8 mouse cellular contexts compared by ENCODE assay signal in genomic region chr9:26998669-26999460, GRCm38 (mm10). TPM values are rescaled to one million over a fixed set of nuclear protein-coding genes. Genes with fewer than 3 reads are reported as not detected.
A peak's percentile ranks its signal among the peaks of the same experiment; 100 is the strongest.
DNase-seq lines count a peak whose midpoint lies in the region; ATAC-seq and TF ChIP-seq lines count a peak whose summit lies in the region.

No protein-coding gene starts in this region.

- H3K4me2 ChIP-seq in intestine, embryonic 16.5 days (ENCODE audit: low read depth, low read length), result peak overlapping the region; percentile 74
- peak overlapping the region; percentile 79 for H3K4me2 ChIP-seq in neural tube, embryonic 12.5 days (replicated peaks)

- TF ChIP-seq POLR2A in spleen, adult 2 months (IDR thresholded peaks at IDR 0.05; ENCODE audit: low read depth, low read length), result no peak

- no peaks in the 10 kb centered on the region for H3K27me3 ChIP-seq in spleen, adult 2 months (ENCODE audit: control insufficient read depth, insufficient read depth, low read length)
- no peaks in the 10 kb centered on the region for H3K27me3 ChIP-seq in intestine, embryonic 16.5 days (replicated peaks; ENCODE audit: control insufficient read depth, insufficient read depth, low read length)
- H3K27me3 ChIP-seq in neural tube, embryonic 12.5 days (replicated peaks), result no peaks in the 10 kb centered on the region

- H3K4me1 ChIP-seq in spleen, adult 2 months (ENCODE audit: control insufficient read depth, insufficient read depth, insufficient read length), result no peaks in the 10 kb centered on the region
- H3K4me1 ChIP-seq in intestine, embryonic 16.5 days (ENCODE audit: control insufficient read depth, insufficient read depth, low read length), result peaks cover 16% of the 10 kb centered on the region
- peaks cover 20% of the 10 kb centered on the region for H3K4me1 ChIP-seq in neural tube, embryonic 12.5 days

- H3K27ac ChIP-seq in spleen, adult 2 months (ENCODE audit: insufficient read depth, low read length), result 0 out of 2 replicates have a peak overlapping the region, but pooled peaks have one; percentile 8
- 0 out of 2 replicates have a peak overlapping the region, but pooled peaks have one; percentile 33 for H3K27ac ChIP-seq in intestine, embryonic 16.5 days (ENCODE audit: low read length)
- H3K27ac ChIP-seq in neural tube, embryonic 12.5 days, result no peak overlapping the region

- 2% methylated on average over 29 of the region's 29 CpGs for WGBS in spleen, adult 2 months
- whole genome bisulfite sequencing in intestine, embryonic 16.5 days, result 1% methylated on average over 29 of the region's 29 CpGs
- WGBS in neural tube, embryonic 12.5 days, result 5% methylated on average over 29 of the region's 29 CpGs

- TF ChIP-seq CTCF in spleen, adult 2 months (IDR thresholded peaks at IDR 0.05; ENCODE audit: extremely low read depth, insufficient read depth, insufficient read length, insufficient replicate concordance), result no peak

- DNase-seq in embryo, embryonic 10 days (ENCODE audit: low spot score), result peak; percentile 53
- no peak for DNase-seq in embryo, embryonic 10.5 days (ENCODE audit: low spot score)
- DNase-seq in spleen, adult 2 months (ENCODE audit: low read depth in 1 of 2, low spot score in 2 of 2), result no peak
- DNase-seq in spleen, postnatal 14 days (ENCODE audit: low spot score in 2 of 2), result no peak
- DNase-seq in urinary bladder, adult 18-20 months (ENCODE audit: low spot score in 2 of 2), result no peak
- DNase-seq in Muller cell, postnatal 12 days (ENCODE audit: inconsistent ontology term), result no peak

- no peaks in the 10 kb centered on the region for H3K36me3 ChIP-seq in spleen, adult 2 months (ENCODE audit: control insufficient read depth, insufficient read depth, low read length)
- no peaks in the 10 kb centered on the region; the same call in 1 of the 2 replicates for H3K36me3 ChIP-seq in intestine, embryonic 16.5 days (ENCODE audit: control insufficient read depth, insufficient read depth, low read length)
- peaks cover 4% of the 10 kb centered on the region; the same call in 1 of the 2 replicates for H3K36me3 ChIP-seq in neural tube, embryonic 12.5 days

- peak; percentile 71 for ATAC-seq in intestine, embryonic 16.5 days
- ATAC-seq in neural tube, embryonic 12.5 days (ENCODE audit: low FRiP score, low read depth), result peak; percentile 69

- H3K4me3 ChIP-seq in spleen, adult 2 months (ENCODE audit: extremely low read depth, insufficient read depth, insufficient read length), result peak overlapping the region; percentile 95
- peak overlapping the region; percentile 65 for H3K4me3 ChIP-seq in intestine, embryonic 16.5 days (ENCODE audit: low read length)
- H3K4me3 ChIP-seq in neural tube, embryonic 12.5 days, result peak overlapping the region; percentile 58

- peak overlapping the region; percentile 81 for H3K9ac ChIP-seq in intestine, embryonic 16.5 days (ENCODE audit: low read depth, low read length)
- H3K9ac ChIP-seq in neural tube, embryonic 12.5 days, result peak overlapping the region; percentile 69

- no peaks in the 10 kb centered on the region for H3K9me3 ChIP-seq in intestine, embryonic 16.5 days (ENCODE audit: control insufficient read depth, low read length)
- no peaks in the 10 kb centered on the region for H3K9me3 ChIP-seq in neural tube, embryonic 12.5 days

RNA-seq across cellular contexts. Expression of gene Acad8, which starts 0.5 kb away (rescaled TPM):
- 5.7 and 6.6 TPM in 2 replicates for polyA plus RNA-seq in spleen, adult 2 months (2012; rRNA removed)
- 37.8 and 39.7 TPM in 2 replicates for polyA plus RNA-seq in intestine, embryonic 16.5 days (2015; fragmentation: Nextera tagmentation; extraction: Ambion mirVana)
- polyA plus RNA-seq in neural tube, embryonic 12.5 days (2016; fragmentation: Nextera tagmentation; extraction: Ambion mirVana), result 34.1 and 39.0 TPM in 2 replicates

RNA-seq across cellular contexts. Expression of gene Thyn1, which starts 0.6 kb away (rescaled TPM):
- 3.0 and 3.5 TPM in 2 replicates for polyA plus RNA-seq in spleen, adult 2 months (2012; rRNA removed)
- polyA plus RNA-seq in intestine, embryonic 16.5 days (2015; fragmentation: Nextera tagmentation; extraction: Ambion mirVana), result 120 and 137 TPM in 2 replicates
- 128 and 136 TPM in 2 replicates for polyA plus RNA-seq in neural tube, embryonic 12.5 days (2016; fragmentation: Nextera tagmentation; extraction: Ambion mirVana)

RNA-seq across cellular contexts. Expression of gene Vps26b, which starts 31.0 kb away (rescaled TPM):
- 16.2 and 23.0 TPM in 2 replicates for polyA plus RNA-seq in spleen, adult 2 months (2012; rRNA removed)
- 26.7 and 30.2 TPM in 2 replicates for polyA plus RNA-seq in intestine, embryonic 16.5 days (2015; fragmentation: Nextera tagmentation; extraction: Ambion mirVana)
- 66.2 TPM in 2 replicates for polyA plus RNA-seq in neural tube, embryonic 12.5 days (2016; fragmentation: Nextera tagmentation; extraction: Ambion mirVana)

RNA-seq across cellular contexts. Expression of gene Ncapd3, which starts 31.1 kb away (rescaled TPM):
- polyA plus RNA-seq in spleen, adult 2 months (2012; rRNA removed), result 17.2 and 19.8 TPM in 2 replicates
- 20.3 and 20.9 TPM in 2 replicates for polyA plus RNA-seq in intestine, embryonic 16.5 days (2015; fragmentation: Nextera tagmentation; extraction: Ambion mirVana)
- polyA plus RNA-seq in neural tube, embryonic 12.5 days (2016; fragmentation: Nextera tagmentation; extraction: Ambion mirVana), result 24.8 and 27.6 TPM in 2 replicates

Comparison
In these comparisons a context has a peak if more than half of its experiments do, and no peak if none do; other contexts are left out.
1. RNA of gene Thyn1, which starts 0.6 kb away (polyA plus RNA-seq): 120 to 137 TPM in intestine, embryonic 16.5 days and 128 to 136 TPM in neural tube, embryonic 12.5 days; 3.0 to 3.5 TPM in spleen, adult 2 months; every median in the first group is over 10 times any median in the second.
2. Peak in every context shown above with its lines, with median percentiles within 50 percentile points of each other: H3K4me3 ChIP-seq.